In genomic region chr9:114747466-114747865, GRCm38 (mm10) we compare ENCODE assay signal across 10 mouse cellular contexts.
"Had no signal": no experiment of that assay in that cellular context is flagged by ENCODE, and none has a peak within 500 bp of the region (broad histone marks: within the 10 kb centered on the region; RNA-seq: fewer than 3 reads in every experiment).

No protein-coding gene starts in this region.

- H3K9me3 ChIP-seq: limb, embryonic 10.5 days; liver, embryonic 15.5 days; midbrain, embryonic 10.5 days; neural tube, embryonic 15.5 days had no signal

- H3K4me3 ChIP-seq: limb, embryonic 10.5 days; liver, embryonic 15.5 days; midbrain, embryonic 10.5 days; neural tube, embryonic 15.5 days had no signal

- H3K27ac ChIP-seq: limb, embryonic 10.5 days; liver, embryonic 15.5 days; midbrain, embryonic 10.5 days; neural tube, embryonic 15.5 days; stomach, postnatal 0 days had no signal

- DNase-seq: kidney, adult 18-20 months; kidney, postnatal 25 days; lung, adult 2 months; lung, postnatal 36 days; thymus, postnatal 14 days had no signal

- H3K27me3 ChIP-seq: liver, embryonic 15.5 days; neural tube, embryonic 15.5 days had no signal
